Mouse (Mus musculus) midbrain, postnatal 0 days (tissue): ENCODE measurements around the gene Ntm. TPM values are rescaled to one million over a fixed set of nuclear protein-coding genes. Genes with fewer than 3 reads are reported as not detected.

Source experiments
- ATAC-seq: fragments of 200-750 bp; cut with Nextera tagmentation; 2 replicates; pipeline ENCODE4 v1.8.0; 2017; ENCODE audit warnings: moderate number of reproducible peaks, mild to moderate bottlenecking, moderate TSS enrichment, moderate library complexity; ENCODE audit not compliant: low FRiP score
- DNase-seq: peaks from one replicate; pipeline ENCODE4 v3.0.0-alpha.2; 2015; ENCODE audit warnings: low spot score
- H3K27ac ChIP-seq: fragments of 300-500 bp; sonication (generic); 2 replicates; pipeline ENCODE4 v1.5.1; 2014; ENCODE audit warnings: low read depth, mild to moderate bottlenecking, low read length, mixed read lengths
- H3K27me3 ChIP-seq: fragments of 300-500 bp; sonication (generic); 2 replicates; pipeline ENCODE4 v1.6.1; 2014; ENCODE audit warnings: low read length, control low read depth, mixed read lengths; ENCODE audit not compliant: insufficient read depth
- H3K36me3 ChIP-seq: fragments of 300-500 bp; sonication (generic); 2 replicates; pipeline ENCODE4 v1.6.1; 2014; ENCODE audit warnings: low read length, control low read depth, mixed read lengths; ENCODE audit not compliant: insufficient read depth
- H3K4me1 ChIP-seq: fragments of 300-500 bp; sonication (generic); 2 replicates; pipeline ENCODE4 v1.6.1; 2014; ENCODE audit warnings: mild to moderate bottlenecking, control low read depth, antibody characterized with exemption, low read length, mixed read lengths; ENCODE audit not compliant: insufficient read depth
- H3K4me2 ChIP-seq: fragments of 300-500 bp; sonication (generic); 2 replicates; pipeline ENCODE4 v1.6.1; 2014; ENCODE audit warnings: low read depth, mild to moderate bottlenecking, low read length, mixed read lengths; ENCODE audit not compliant: poor library complexity, severe bottlenecking
- H3K4me3 ChIP-seq: fragments of 300-500 bp; sonication (generic); 2 replicates; pipeline ENCODE4 v1.5.1; 2014; ENCODE audit warnings: low read depth, mild to moderate bottlenecking, low read length, moderate library complexity
- H3K9ac ChIP-seq: fragments of 300-500 bp; sonication (generic); replicated peaks from 2 replicates; pipeline ENCODE4 v1.6.1; 2014; ENCODE audit warnings: mild to moderate bottlenecking, low read length, moderate library complexity, mixed read lengths; ENCODE audit not compliant: poor library complexity, severe bottlenecking
- H3K9me3 ChIP-seq: fragments of 300-500 bp; sonication (generic); 2 replicates; pipeline ENCODE4 v1.6.1; 2016; ENCODE audit warnings: low read length, control low read depth
- CTCF ChIP-seq: IDR thresholded peaks from 2 replicates; pipeline ENCODE4 v1.5.1; 2016; ENCODE audit warnings: antibody characterized with exemption, mild to moderate bottlenecking
- WGBS: fragments of 180-500 bp; shearing (Covaris S2); extraction: QIAGEN DNeasy Blood & Tissue Kit; methylation state at CpG from one replicate; pipeline ENCODE4 v1.1.7; 2014; 5-methylcytosine and 5-hydroxymethylcytosine counted together
- polyA plus RNA-seq: library from polyadenylated mRNA; unstranded; fragments of >200 nt; fragmentation: Nextera tagmentation; extraction: Ambion mirVana; gene quantifications from 2 replicates; pipeline ENCODE4 v1.2.1, GENCODE M21; 2015
- total RNA-seq: library from RNA; depleted of rRNA; stranded (reverse); fragments of >200 nt; gene quantifications from 2 replicates; pipeline ENCODE4 v1.2.3, GENCODE M21; 2014

Gene Ntm
- total and polyA plus RNA-seq, 2 experiments from 2014 or later: 244 to 322 TPM

DNA sequence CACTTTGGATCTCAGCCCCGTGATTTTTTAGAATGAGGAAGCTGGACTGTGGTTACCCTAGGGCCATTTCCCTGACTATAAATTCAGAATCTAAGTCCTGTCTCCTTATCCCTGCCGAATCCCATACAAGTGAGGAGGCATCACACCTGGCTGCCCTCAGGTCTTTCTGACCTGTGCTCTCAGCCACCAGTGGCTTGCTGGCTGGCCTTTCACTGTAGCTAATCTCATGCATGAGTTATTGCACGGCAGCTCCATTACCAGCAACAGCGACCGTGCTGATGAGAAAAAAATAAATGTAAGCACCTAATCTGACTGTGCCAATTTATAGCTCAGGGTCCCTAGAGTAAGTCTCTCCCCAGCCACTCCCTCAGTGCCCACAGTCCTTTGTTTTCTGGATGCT is 81.3 kb downstream of the Ntm start:
- H3K4me2 ChIP-seq: no peak overlapping the region
- no peak for DNase-seq
- H3K9ac ChIP-seq: no peak overlapping the region
- H3K4me3 ChIP-seq: no peak overlapping the region
- 62% methylated on average over 5 of the region's 5 CpGs for WGBS
- no peak for TF ChIP-seq CTCF
- H3K9me3 ChIP-seq: no peaks in the 10 kb centered on the region
- H3K36me3 ChIP-seq: no peaks in the 10 kb centered on the region
- no peaks in the 10 kb centered on the region for H3K27me3 ChIP-seq
- H3K4me1 ChIP-seq: no peaks in the 10 kb centered on the region
- ATAC-seq: no peak
- no peak overlapping the region for H3K27ac ChIP-seq

DNA sequence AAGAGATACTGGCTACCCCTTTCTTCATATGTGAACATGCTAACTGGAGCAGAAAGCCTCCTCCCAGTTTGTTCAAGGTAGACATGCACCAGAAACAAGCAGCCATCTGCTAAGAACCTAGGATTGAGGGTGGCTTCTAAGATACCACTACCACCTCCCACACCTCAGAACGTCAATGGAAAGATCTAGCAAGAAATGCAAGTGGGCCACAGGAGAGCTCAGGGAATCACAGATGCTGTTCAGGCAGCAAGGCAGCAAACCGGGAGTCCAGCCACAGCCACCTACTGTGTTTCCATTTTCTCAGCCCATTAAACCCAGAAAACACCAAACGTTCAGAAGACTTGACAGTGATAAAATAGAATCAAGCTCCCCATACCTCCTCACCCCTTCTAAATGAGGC is 85.4 kb downstream of the Ntm start:
- no peaks in the 10 kb centered on the region for H3K9me3 ChIP-seq
- ATAC-seq (no peak), DNase-seq (no peak)
- H3K27ac ChIP-seq: no peak overlapping the region
- no peaks in the 10 kb centered on the region for H3K36me3 ChIP-seq
- TF ChIP-seq CTCF: no peak
- WGBS: 69% methylated on average over 3 of the region's 3 CpGs
- H3K4me1 ChIP-seq: no peaks in the 10 kb centered on the region; the same call in 1 of the 2 replicates
- no peak overlapping the region for H3K9ac ChIP-seq
- H3K27me3 ChIP-seq: no peaks in the 10 kb centered on the region
- no peak overlapping the region for H3K4me2 ChIP-seq
- H3K4me3 ChIP-seq: no peak overlapping the region

DNA sequence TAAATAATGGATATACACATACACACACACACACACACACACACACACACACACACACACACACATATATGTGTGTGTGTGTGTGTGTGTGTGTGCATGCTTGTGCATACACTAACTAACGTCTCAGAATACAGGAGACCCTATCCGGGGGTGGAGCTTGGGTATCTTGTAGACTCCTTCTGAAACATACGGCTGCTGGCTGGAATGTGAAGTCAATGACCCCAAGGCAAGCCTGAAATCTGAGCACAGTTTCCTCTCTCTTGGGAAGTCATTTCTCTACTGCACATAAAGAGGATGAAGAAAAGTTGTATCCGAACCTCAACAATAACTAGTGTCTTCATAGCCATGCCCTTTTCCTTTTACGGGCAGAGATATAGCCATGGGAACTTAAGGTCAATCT is 95.2 kb downstream of the Ntm start:
- ATAC-seq: no peak

DNA sequence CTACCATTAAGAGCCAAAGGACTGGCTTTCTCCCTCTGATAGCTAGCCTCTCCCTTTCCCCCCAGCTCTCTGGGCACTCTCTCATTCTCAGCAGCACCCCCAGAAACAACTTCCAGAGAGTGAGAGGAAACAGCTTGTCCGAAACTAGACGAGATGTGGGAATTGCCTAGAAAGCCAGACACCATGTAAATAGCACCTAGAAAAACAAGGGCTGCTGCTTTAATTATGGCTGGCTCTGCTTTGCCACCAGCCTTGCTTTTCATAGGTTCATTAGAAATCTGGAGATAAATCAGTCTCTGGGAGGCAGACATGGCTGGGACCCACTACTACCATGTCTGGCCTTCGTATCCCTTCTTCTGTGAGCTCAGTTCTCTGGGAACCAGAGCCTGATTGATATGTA is 96.1 kb downstream of the Ntm start:
- Histone ChIP-seq H3K9ac (no peak overlapping the region), H3K36me3 (no peaks in the 10 kb centered on the region), H3K4me1 (0 out of 2 replicates have a peak, but pooled peaks cover 4% of the 10 kb centered on the region), H3K4me2 (no peak overlapping the region), H3K4me3 (no peak overlapping the region), H3K27me3 (no peaks in the 10 kb centered on the region), H3K27ac (no peak overlapping the region), H3K9me3 (no peaks in the 10 kb centered on the region)
- no peak for TF ChIP-seq CTCF
- ATAC-seq (no peak), DNase-seq (no peak)
- 61% methylated on average over 3 of the region's 3 CpGs for WGBS

More for the DNA sequence above, 95.2 kb downstream of the Ntm start:
- Histone ChIP-seq H3K4me1 (0 out of 2 replicates have a peak, but pooled peaks cover 4% of the 10 kb centered on the region), H3K27ac (no peak overlapping the region), H3K27me3 (no peaks in the 10 kb centered on the region), H3K9ac (no peak overlapping the region), H3K4me3 (no peak overlapping the region), H3K9me3 (no peaks in the 10 kb centered on the region), H3K4me2 (no peak overlapping the region), H3K36me3 (no peaks in the 10 kb centered on the region)
- TF ChIP-seq CTCF: no peak
- no peak for DNase-seq
- WGBS: 87% methylated on average over 5 of the region's 5 CpGs

DNA sequence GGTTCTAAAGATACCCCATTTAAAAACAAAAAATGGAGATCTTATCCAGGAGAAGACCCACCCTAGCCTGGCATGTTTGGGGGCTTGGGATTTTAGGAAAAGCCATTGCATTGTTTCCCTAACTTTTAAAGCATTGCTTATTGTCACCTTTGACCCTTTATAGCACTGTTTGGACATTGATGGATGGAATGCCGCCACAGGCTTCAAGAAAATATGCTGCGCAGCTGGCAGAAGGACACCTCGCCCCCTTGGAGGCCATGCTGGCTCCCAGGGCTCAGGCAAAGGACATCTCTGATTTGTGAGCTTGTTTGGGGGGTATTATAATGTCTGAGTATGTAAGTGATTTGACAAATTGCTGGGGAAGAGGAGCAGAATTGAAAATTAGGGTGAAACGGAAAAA is 96.8 kb downstream of the Ntm start:
- Histone ChIP-seq H3K27ac (no peak overlapping the region), H3K9ac (no peak overlapping the region), H3K4me1 (0 out of 2 replicates have a peak, but pooled peaks cover 2% of the 10 kb centered on the region), H3K36me3 (no peaks in the 10 kb centered on the region), H3K27me3 (no peaks in the 10 kb centered on the region), H3K4me2 (no peak overlapping the region), H3K9me3 (no peaks in the 10 kb centered on the region), H3K4me3 (no peak overlapping the region)
- DNase-seq (no peak), ATAC-seq (no peak)
- 88% methylated on average over 4 of the region's 4 CpGs for WGBS
- no peak for TF ChIP-seq CTCF

DNA sequence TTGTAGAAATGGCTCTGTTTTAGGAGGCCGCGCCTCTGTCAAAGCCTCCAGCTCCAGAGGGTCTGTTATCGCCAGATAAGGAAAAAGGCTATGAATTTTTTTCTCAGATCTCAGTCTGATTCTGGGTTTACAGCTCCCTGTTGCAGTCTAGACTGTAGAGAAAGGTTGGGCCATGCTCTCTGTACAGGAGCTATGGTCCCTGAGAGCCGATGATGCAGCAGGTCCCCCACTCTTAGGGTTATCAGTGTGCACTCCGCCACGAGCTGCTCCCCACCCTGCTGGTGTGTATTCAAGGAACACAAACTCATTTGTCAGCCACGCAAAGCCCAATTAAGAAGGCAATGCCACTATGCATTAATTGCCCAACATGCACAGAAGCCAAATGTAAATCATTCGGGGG is 97.4 kb downstream of the Ntm start:
- 43% methylated on average over 8 of the region's 8 CpGs for WGBS

More for the DNA sequence above, 97.4 kb downstream of the Ntm start:
- no peak overlapping the region for H3K4me3 ChIP-seq
- H3K27me3 ChIP-seq: no peaks in the 10 kb centered on the region
- no peak for TF ChIP-seq CTCF
- H3K4me1 ChIP-seq: 0 out of 2 replicates have a peak, but pooled peaks cover 2% of the 10 kb centered on the region
- no peak overlapping the region for H3K27ac ChIP-seq
- DNase-seq (no peak), ATAC-seq (no peak)
- H3K4me2 ChIP-seq: no peak overlapping the region
- no peak overlapping the region for H3K9ac ChIP-seq
- no peaks in the 10 kb centered on the region for H3K9me3 ChIP-seq
- H3K36me3 ChIP-seq: no peaks in the 10 kb centered on the region
